Mouse (Mus musculus): Measurements from ENCODE around the gene Stk11.

Stk11 gene

DNA sequence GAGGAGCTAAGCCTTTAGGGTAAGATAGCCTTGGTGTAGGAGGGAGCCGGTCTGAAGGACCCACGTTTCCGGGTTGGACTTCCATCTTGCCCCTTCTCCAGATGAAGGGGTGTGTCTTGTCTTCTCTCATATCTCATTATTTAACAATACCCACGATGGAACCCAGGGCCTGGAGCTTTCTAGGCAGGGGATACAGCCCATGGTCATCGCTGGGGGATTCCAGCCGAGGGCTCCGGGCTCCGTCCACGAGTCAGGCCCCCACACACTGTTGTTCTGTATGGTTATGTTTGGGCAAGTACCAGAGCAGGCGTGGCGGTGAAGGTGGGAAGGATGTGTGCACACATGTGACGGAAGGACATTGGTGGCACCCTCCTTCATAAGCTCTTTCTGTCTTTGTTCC lies 28.6 kb downstream of the Stk11 start:
- DNase-seq (ENCODE audit: low spot score in 2 of 2) = peak in 1 of 2 experiments; percentile 8

DNA sequence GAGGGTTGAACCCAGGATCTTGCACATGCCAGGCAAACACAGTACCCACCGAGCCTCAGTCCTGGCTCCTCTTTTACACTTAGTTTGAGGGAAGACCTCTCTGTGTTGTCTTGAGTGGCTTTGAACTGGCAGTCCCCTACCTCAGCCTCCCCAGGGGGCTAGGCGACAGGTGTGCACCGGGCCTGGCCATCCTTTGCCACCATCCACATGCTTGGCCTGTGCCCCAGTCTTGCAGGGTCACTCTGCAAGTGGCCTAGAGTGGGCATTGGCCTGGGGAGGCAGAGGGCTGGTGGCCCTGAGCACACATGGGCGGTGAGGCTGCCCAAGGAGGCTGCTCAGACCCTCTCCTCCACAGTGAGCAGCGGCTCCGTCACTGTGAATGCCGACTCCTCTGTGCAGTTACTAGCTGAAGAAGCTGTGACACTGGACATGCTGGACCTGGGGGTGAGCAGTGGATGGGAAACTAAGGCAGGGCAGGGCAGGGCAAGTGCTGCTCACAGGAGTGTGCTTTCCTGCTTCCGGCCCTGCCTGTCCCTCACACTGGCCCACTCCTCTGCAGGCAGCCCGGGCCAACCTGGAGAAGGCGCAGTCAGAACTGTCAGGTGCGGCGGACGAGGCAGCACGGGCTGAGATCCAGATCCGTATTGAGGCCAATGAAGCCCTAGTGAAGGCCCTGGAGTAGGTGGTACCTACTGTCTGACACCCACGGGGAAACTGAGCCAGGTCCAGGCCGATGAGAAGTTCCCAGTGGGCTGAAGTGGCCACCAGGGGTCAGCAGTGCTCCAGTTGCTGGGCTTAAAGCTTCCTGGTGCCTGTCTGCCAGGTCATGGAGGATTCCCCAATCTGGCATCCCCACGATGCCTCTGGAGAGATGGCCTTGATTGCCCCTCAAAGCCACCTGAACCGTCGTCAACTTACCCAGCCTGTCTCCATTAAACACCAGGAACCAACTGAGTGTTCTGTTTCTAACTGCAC lies 29.5 kb downstream of the Stk11 start:
- DNase-seq (ENCODE audit: low spot score in 2 of 2) = peak; percentile 68 to 70

DNA sequence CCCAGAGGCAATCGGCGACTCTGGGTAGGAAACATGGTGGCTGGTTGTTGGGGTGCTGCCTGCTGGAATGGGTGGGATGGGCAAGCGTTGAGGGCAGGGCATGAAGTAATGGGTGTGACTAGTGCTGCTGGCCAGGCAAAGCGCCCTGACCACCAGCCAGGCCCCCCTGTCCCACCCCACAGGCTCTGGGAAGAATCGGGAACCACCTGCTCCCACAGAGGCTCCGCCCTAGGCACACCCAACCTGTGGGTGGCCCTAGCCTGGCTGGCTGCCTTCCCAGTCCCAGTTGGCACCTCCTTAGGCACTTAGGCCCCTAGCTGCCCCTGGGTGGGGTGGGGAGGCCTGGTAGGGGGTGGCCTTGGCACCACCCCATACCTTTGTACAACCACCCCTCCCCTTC lies 30.3 kb downstream of the Stk11 start:
- peak in 1 of 2 experiments; percentile 65 for DNase-seq (ENCODE audit: low spot score in 2 of 2)

DNA sequence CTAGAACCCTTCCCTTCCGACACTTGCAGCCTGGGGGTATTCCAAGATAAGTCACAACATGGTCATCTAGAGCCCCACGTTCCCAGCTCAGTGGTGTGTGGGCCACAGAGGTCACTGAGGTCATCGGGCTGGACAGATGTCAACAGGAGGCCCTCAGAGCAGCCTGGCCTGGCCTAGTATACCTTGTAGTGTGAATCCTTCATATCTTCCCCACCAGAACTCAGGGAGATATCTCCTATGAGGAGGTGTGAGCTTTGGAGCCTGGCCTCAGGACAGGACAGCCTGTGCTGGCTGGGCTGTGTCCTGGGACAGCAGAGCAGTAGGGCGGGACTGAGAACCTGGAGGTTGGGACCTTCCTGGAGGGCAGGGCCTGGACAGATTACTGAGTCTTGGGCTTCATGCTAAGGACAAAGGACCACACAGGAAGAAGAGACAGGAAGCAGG lies 31.0 kb downstream of the Stk11 start:
- no peak for DNase-seq (ENCODE audit: low spot score in 2 of 2)

DNA sequence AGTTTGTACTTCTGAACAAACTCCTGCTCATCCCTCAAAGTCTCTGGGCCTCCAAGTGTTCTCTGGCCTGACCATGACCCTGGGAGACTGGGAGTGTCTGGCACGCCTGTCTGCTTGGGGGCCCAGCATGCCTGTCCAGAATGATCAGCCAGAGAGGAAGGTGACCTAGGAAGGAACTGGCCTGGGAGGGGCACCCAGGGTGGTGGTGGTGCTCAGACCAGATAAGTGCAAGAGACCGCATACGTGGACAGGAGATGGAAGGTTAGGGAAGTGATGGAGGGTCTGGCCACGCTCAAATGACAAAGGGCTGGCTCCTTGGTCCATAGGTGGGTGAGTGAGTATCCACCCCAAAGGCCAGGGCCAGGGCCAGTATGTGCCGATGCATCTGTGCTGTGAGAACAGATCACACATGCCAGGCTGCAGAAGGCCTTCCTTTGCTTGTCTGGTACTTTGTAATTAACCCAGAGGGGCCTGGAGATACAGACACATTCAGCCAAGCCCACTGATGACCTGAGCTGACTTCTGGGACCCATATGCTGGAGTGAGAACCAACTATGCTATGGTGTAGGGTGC lies 31.6 kb downstream of the Stk11 start:
- peak in 1 of 2 experiments; percentile 34 for DNase-seq (ENCODE audit: low spot score in 2 of 2)

DNA sequence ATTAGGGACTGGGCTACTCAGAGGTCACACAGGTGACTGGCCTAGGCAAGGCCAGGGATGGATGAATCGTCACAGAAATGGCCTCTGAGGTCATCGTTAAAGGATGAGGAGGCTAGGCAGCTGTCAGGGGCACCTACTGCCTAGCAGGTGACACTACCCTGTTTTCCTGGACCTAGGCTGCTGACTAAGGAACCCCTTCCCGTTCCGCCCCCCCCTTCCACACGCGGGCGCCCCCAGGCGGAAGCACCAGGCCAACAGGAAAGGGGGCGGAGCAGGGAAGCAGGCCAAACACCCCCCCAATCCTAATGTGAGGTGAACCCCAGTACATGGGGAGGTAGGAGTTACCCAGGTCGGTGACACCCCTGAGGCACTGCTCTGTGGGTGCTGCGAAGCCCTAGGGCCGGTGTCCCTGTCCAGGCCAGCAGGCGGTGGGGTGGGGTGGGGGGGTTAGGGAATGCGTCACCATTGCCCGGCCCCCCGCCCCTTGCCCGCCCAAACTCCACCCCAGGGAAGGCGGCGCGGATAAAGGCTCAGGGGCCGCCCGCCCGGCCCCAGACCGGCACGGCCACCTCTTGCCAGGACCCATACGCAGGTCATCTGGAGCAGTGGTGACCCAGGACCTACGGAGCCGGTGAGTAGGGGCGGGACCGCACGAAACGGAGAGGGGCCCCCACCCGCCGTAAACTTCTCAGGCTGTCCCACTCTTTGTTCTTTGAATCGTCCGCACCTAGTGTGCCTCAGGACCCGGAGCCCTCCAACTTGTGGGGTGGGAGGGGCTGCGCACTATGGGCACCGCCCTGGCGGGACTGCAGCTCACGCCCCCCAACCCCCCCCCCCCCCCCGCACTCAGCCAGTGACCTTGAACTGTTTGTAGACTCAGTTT lies 32.4 kb downstream of the Stk11 start, which contains the start of gene Midn:
Gene Midn, plus strand, starts transcription at position 554 of the 883 bp plus-strand sequence.
- peak; percentile 54 to 65 for DNase-seq (ENCODE audit: low spot score in 2 of 2)

DNA sequence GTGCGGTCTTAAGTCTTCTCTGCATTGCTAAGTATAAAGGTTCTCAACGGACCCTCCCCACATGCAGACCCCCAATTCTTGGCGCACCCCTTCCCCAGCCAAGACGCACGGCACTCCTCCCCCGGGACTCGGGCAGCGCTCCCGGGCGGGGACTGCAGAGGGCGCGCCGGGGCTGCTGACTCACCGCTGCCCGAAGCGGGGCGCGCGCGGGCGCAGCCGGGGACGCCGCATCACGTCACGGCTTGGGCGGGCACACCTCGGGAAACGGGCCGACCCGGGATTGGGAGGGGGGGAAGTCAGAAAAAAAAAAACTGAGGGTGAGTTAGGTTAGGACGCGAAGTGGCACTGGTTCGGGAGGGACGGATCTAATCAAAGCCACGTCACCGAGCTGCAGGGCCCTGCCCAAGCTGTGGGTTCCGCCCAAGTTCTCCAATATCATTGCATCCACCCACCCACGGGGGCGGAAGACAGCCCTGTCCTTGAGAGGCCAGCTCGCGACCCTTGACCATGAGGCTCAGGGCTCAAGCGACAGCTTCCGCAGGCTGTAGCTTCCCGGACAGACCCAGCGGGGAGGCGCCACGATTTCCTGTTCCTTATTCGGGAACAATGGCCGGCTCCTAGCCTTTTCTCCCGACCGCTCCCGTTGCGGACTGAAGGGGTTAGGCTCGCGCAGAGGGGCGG lies 33.1 kb downstream of the Stk11 start:
- peak; percentile 89 to 90 for DNase-seq (ENCODE audit: low spot score in 2 of 2)

DNA sequence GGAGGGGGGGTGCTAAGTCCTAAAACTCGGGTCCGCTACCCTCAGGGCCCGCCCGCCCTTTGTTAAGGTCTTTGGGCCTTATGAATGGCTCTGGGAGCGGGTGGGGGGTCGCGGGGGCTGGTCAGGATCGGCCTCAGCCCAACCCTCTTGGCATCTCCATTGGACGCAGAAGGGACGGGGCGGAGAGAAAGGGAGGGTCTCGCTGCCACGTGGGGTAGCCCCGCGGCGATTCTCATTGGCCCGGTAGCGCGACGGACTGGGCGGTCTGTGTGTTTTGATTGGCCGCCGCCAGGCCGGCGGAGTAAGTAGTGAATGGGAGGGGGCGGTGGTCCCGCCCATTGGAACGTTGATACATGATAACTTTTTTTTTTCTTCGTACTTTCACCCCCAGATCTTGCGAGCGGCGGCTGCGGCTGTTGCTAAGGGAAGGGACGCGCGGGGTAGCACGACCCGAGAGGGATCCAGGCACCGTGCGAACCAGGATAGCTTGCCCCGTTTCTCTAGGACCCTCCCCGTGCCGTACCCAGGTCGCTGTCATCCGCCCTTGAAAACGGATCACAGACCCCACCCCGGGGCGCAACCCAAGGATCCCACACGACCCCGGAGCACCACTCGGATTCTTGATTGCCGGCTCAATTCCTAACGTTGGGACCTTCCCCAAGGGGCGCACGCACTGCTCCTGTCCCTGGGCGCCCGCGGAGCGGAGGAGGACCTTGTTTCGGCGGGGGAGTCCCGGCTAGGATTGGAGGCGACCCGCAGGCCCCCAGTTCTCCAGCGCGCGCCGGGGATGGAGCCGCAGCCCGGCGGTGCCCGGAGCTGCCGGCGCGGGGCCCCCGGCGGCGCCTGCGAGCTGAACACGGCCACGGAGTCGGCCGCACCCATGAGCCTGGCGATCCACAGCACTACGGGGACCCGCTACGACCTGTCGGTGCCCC lies 34.0 kb downstream of the Stk11 start:
- peak; percentile 98 for DNase-seq (ENCODE audit: low spot score in 2 of 2)

DNA sequence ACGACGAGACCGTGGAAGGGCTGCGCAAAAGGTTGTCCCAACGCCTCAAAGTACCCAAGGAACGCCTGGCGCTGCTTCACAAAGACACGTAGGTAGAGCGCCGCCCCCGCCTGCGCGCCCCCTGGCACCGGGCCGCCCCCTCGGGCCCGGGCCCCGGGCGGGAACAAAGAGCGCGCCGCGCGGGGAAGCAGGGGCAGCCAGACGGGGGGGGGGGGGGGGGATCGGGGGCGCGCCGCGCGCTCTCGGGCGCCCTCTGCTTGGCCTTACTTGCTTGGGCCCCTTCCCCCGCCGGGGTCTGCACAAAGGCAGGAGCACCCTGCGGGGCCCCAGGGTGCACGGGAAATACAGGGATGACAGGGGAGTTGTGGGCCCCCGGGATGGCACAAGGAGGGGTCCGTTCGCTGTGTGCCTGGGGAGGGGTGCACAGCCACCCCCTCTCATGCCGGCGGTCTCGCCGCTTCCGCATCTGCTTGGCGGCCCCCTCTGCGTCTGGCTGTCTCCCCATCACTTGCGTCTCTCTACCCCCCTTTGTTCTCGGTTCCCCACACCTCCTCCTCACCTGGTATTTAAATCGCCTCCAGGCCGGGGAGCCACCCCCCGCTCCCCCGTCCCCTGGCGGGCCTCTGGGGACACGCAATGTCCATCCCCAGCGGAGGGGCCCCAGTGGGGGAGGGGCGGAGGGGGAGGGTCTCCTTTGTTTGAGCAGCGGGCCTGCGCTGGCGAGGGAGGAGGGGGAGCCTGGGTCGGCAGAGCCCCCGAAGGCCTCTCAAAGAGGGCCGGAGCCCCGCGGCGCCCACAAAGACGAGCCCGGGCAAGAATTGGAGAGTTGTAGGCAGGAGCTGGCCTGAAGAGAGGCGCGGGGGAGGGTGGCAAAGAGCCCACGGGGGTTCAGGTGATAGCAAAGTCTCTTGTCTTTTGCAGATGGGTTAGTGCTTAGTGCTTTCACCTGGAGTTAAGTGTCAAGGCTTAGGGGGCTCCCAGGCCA lies 34.9 kb downstream of the Stk11 start:
- DNase-seq (ENCODE audit: low spot score in 2 of 2) = peak; percentile 81 to 83

DNA sequence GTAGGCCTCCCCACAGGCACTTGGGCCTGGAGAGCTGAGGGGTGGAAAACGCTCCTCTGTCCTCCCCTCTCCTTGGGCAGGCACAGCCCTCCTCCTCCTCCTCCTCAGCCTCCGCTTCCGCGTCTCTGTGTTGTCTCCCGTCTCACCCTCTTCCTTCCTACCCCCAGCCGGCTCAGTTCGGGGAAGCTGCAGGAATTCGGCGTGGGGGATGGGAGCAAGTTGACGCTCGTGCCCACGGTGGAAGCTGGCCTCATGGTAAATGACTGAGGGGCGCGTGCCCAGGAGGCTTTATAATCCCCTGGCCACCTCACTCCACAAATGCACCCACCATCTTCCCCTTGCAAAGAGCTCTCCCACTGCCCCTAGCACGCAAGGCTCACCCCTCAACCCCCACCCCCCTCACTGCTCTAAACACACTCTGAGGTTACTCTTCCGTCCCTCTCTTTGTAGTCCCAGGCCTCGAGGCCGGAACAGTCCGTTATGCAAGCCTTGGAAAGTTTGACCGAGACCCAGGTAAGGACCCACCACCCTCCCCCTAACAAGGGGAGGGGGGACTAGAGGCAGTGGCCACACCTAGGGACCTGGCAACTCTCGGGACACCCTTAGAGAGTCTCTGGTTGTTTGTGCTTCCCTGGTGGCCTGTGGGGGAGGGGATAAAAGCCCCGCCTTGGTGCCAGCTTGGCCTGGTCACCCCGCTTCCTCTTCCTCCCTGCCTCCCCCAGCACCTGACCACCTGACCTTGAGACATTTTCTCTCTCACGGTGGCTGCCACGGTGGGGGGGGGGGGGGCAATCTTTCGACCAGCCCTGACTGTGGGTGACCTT lies 35.8 kb downstream of the Stk11 start:
- DNase-seq (ENCODE audit: low spot score in 2 of 2) = peak; percentile 84 to 87

DNA sequence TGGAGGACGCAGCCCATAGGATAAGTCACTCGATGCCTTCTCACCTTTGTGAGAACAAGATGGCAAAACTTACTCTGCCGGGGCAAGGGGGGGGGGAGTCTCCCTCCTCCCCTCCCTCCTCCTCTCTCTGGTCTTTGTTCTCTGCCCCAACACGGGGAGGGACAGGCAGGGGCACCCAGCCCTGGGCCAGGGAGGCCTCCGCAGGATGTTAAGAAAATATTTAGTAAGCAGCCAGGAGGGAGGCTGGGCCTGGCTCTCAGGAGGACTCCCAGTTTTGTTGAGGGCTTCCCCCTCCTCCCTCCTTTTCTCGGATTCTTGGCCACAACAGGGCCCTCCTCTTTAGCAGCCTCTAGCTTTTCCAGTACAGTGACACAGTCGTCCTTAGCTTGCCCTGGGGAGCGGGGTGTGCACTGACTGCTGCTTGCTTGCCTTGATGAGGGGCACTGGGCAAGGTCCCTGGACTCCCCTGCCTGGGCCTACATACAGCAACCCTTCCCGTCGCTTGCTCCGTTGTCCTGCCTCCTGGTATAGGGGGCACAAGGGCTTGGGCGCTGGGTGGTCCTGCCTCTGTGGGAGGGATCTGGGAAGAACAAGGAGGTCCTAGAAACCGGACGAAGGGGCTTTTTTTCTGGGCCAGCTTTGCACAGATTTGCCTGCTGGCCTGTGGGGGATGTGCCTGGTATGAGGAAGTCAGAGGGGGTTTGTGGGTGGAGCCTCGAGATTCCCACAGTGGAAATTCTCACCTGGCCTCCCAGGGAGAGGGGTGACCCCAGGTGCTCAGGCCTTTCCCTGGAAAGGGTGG lies 36.7 kb downstream of the Stk11 start:
- peak; percentile 61 to 62 for DNase-seq (ENCODE audit: low spot score in 2 of 2)

DNA sequence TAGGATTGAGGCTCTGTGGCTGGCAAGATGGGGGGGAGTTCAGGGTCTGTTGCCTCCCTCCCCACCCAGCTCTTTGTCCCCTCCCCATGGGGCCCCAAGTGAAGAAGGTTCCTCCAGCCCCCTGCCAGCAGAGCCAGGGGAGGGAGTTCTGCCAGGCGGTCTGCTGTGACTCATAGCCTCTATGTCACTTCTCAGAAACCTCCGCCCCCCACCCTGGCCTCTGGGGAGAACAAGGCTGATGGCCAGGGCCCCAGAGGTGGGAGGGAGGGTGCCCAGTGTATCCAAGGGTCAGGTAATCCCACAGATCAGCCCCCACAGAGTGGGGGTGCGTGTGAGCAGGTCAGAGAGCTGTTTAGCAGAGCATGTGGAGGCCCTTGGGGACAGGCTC lies 37.3 kb downstream of the Stk11 start:
- DNase-seq (ENCODE audit: low spot score in 2 of 2) = peak; percentile 70 to 76

DNA sequence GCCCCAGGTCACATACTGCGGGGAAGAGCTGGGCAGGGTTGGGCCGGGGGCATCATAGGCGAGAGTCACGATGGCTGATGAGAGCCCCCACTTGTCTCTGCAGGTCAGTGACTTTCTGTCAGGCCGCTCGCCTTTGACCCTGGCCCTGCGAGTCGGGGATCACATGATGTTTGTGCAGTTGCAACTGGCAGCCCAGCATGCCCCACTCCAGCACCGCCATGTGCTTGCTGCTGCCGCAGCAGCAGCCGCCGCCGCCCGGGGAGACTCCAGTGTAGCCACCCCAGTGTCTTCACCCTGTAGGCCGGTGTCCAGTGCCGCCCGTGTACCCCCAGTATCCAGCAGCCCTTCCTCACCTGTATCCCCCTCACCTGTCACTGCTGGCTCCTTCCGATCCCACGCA lies 38.1 kb downstream of the Stk11 start:
- DNase-seq (ENCODE audit: low spot score in 2 of 2) = no peak

DNA sequence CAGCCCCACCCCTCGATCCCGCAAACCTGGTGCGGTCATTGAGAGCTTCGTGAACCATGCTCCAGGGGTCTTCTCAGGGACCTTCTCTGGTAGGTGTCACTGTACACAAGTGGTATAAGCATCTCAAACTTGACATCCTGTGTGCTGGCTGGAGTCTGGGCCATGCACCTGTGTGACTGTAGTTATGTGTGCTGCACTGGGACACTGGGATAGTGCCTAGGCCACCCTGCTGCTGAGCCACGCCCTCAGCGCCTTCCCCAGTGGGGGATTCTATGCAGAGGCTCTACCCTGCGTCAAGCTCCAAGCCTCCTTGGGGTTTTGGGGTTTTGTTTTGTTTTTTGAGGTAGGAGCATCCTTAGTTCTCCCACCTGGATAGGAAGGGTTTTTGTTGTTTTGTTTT lies 38.8 kb downstream of the Stk11 start:
- no peak for DNase-seq (ENCODE audit: low spot score in 2 of 2)

DNA sequence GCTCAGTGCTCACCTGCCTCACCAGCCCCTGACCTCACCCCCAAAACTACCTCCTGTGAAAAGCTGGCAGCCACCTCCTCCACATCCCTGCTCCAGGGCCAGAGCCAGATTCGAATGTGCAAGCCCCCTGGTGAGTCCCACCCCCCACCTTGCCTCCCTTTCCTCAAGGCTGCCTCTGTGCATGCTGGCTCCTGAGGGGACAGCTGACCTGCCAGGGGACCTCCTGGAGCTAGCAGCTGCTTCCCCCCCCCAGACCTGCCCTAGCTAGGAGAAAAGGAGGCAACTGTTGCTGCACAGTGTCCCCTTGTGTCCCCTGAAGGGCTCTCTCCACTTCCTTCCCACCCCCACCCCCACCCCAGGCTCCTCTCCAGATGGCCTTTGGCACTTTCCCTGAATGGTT lies 39.7 kb downstream of the Stk11 start:
- no peak for DNase-seq (ENCODE audit: low spot score in 2 of 2)

DNA sequence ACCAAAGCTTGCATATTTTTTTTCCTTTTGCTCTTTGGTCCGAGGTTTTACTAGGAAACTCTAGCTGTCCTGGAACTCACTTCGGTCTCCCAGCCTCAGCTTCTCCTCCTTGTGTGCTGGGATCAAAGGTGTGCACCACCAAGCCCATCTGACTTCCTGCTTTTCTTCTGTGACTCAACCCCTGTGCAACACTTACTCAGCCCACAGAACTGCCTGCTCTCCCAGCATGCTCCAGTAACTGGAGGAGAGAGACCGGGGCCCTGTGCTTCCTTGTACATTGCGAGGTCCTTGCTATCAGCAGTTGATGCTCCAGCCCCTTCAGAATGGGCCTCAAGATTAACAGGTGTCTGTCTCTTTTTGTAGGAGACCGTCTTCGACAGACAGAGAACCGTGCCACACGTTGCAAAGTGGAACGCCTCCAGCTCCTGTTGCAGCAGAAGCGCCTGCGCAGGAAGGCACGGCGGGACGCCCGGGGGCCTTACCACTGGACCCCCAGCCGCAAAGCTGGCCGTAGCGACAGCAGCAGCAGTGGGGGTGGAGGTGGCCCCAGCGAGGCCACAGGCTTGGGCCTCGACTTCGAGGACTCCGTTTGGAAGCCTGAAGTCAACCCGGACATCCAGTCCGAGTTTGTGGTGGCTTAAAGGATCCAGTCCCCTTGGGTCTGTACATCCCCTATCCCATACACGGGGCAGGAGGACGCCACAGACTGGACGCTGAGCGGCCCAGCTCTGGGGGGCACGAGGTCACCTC lies 40.6 kb downstream of the Stk11 start:
- DNase-seq (ENCODE audit: low spot score in 2 of 2) = peak in 1 of 2 experiments; percentile 17

DNA sequence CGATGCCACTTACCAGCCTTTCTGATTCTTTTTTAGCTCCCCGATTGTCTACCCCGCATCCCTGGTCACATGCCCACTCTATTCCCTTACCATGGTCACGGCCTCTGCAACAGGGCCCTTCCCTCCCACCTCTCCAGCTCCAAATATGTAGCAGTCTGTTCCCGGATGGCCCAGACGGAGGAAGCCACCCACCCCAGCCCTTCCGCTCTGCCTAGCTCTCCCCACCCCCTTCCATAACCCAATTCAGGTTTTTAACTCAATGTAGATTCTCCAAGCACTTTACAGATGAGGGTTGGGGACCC lies 41.1 kb downstream of the Stk11 start:
- no peak for DNase-seq (ENCODE audit: low spot score in 2 of 2)
